Mouse (Mus musculus): ENCODE measurements around the gene Ilf2.

Ilf2 gene

GRCm38 (mm10) chr3:90475831-90476611 is at the start of gene Ilf2:
Gene Ilf2 (plus strand): TSS chr3:90476126.
- peak; percentile 99 for DNase-seq (ENCODE audit: low read depth)

GRCm38 (mm10) chr3:90427574-90427973 is 48.4 kb upstream of the Ilf2 start:
- DNase-seq (ENCODE audit: low read depth), result no peak

GRCm38 (mm10) chr3:90428186-90428585 is 47.7 kb upstream of the Ilf2 start:
- no peak for DNase-seq (ENCODE audit: low read depth)

- no peak for DNase-seq (ENCODE audit: low read depth)
Observed at GRCm38 (mm10) chr3:90429576-90429975, 46.4 kb upstream of the Ilf2 start.

- DNase-seq (ENCODE audit: low read depth), result peak; percentile 22
Observed at GRCm38 (mm10) chr3:90432348-90432747, 43.6 kb upstream of the Ilf2 start.

GRCm38 (mm10) chr3:90432811-90433219 is 43.1 kb upstream of the Ilf2 start:
- no peak for DNase-seq (ENCODE audit: low read depth)

- peak; percentile 99 for DNase-seq (ENCODE audit: low read depth)
Observed at GRCm38 (mm10) chr3:90433381-90434020, 42.4 kb upstream of the Ilf2 start, which contains the start of gene Ints3. Gene Ints3 (minus strand): TSS chr3:90433622.

- DNase-seq (ENCODE audit: low read depth), result no peak
Observed at GRCm38 (mm10) chr3:90434073-90434730, 41.7 kb upstream of the Ilf2 start.

- DNase-seq (ENCODE audit: low read depth), result no peak
Observed at GRCm38 (mm10) chr3:90437131-90437530, 38.8 kb upstream of the Ilf2 start.

- no peak for DNase-seq (ENCODE audit: low read depth)
Observed at GRCm38 (mm10) chr3:90440756-90441155, 35.2 kb upstream of the Ilf2 start.

- no peak for DNase-seq (ENCODE audit: low read depth)
Observed at GRCm38 (mm10) chr3:90443977-90444376, 31.9 kb upstream of the Ilf2 start.

GRCm38 (mm10) chr3:90445417-90446200 is 30.3 kb upstream of the Ilf2 start:
- no peak for DNase-seq (ENCODE audit: low read depth)

- DNase-seq (ENCODE audit: low read depth), result peak; percentile 40
Observed at GRCm38 (mm10) chr3:90446389-90447122, 29.4 kb upstream of the Ilf2 start.

- peak; percentile 24 for DNase-seq (ENCODE audit: low read depth)
Observed at GRCm38 (mm10) chr3:90447123-90447494, 28.8 kb upstream of the Ilf2 start.

- no peak for DNase-seq (ENCODE audit: low read depth)
Observed at GRCm38 (mm10) chr3:90448626-90449025, 27.3 kb upstream of the Ilf2 start.

GRCm38 (mm10) chr3:90450874-90451273 is 25.1 kb upstream of the Ilf2 start:
- DNase-seq (ENCODE audit: low read depth), result no peak

GRCm38 (mm10) chr3:90451396-90452095 is 24.4 kb upstream of the Ilf2 start:
- no peak for DNase-seq (ENCODE audit: low read depth)

- no peak for DNase-seq (ENCODE audit: low read depth)
Observed at GRCm38 (mm10) chr3:90454931-90455330, 21.0 kb upstream of the Ilf2 start.

GRCm38 (mm10) chr3:90459727-90460126 is 16.2 kb upstream of the Ilf2 start:
- no peak for DNase-seq (ENCODE audit: low read depth)

- DNase-seq (ENCODE audit: low read depth), result no peak
Observed at GRCm38 (mm10) chr3:90460315-90460714, 15.6 kb upstream of the Ilf2 start.

- DNase-seq (ENCODE audit: low read depth), result no peak
Observed at GRCm38 (mm10) chr3:90461935-90462334, 14.0 kb upstream of the Ilf2 start.

Data from naive thymus-derived CD4-positive, alpha-beta T cell, adult 2 months (primary cell).